Mouse (Mus musculus) erythroblast, embryonic 14.5 days (primary cell): ENCODE results near the gene Srpr. TPM values are rescaled to one million over a fixed set of nuclear protein-coding genes. Genes with fewer than 3 reads are reported as not detected.

ENCODE experiments used
- H3K27me3 ChIP-seq: 2 replicates; pipeline ENCODE4 v1.6.1; 2012; ENCODE audit warnings: inconsistent platforms; ENCODE audit not compliant: control insufficient read depth
- H3K36me3 ChIP-seq: 2 replicates; pipeline ENCODE4 v1.6.1; 2012; ENCODE audit warnings: mild to moderate bottlenecking, inconsistent platforms; ENCODE audit not compliant: control insufficient read depth
- H3K4me1 ChIP-seq: 2 replicates; pipeline ENCODE4 v1.6.1; 2012; ENCODE audit warnings: inconsistent platforms; ENCODE audit not compliant: control insufficient read depth
- H3K4me3 ChIP-seq: replicated peaks from 2 replicates; pipeline ENCODE3; 2012; ENCODE audit warnings: moderate library complexity, mild to moderate bottlenecking, inconsistent platforms
- H3K9me3 ChIP-seq: 2 replicates; pipeline ENCODE4 v1.6.1; 2012; ENCODE audit warnings: low read length, inconsistent platforms, mixed read lengths; ENCODE audit not compliant: control insufficient read depth
- GATA1 ChIP-seq: IDR thresholded peaks from 2 replicates; pipeline ENCODE4 v1.6.1; 2012; ENCODE audit warnings: low read length, inconsistent platforms, mixed read lengths
- TAL1 ChIP-seq: IDR thresholded peaks from 3 replicates; pipeline ENCODE4 v1.6.1; 2012; ENCODE audit warnings: low read length, inconsistent platforms, mixed read lengths
- polyA plus RNA-seq: library from polyadenylated mRNA; stranded (reverse); fragments of >175 nt; gene quantifications from 2 replicates; pipeline ENCODE4 v1.2.3, GENCODE M21; 2012

Srpr gene
- polyA plus RNA-seq, 1 experiment: 0.85 TPM

GRCm38 (mm10) chr9:35267146-35267975 lies 67.4 kb downstream of the Srpr start, which contains the start of the genes Fam118b and Rpusd4:
Gene Fam118b (minus strand): TSS chr9:35267805.
Gene Rpusd4 (plus strand): TSS chr9:35267865.
- H3K4me1 ChIP-seq: peaks cover 56% of the 10 kb centered on the region
- peak within 1 kb of the TSS; percentile 92 for H3K4me3 ChIP-seq
- no peaks in the 10 kb centered on the region for H3K9me3 ChIP-seq
- H3K27me3 ChIP-seq: no peaks in the 10 kb centered on the region
- TF ChIP-seq GATA1: no peak
- peaks cover 18% of the 10 kb centered on the region for H3K36me3 ChIP-seq

GRCm38 (mm10) chr9:35267976-35268715 lies 68.2 kb downstream of the Srpr start:
- TF ChIP-seq GATA1 (no peak), TAL1 (no peak)
- Histone ChIP-seq H3K27me3 (no peaks in the 10 kb centered on the region), H3K4me1 (peaks cover 51% of the 10 kb centered on the region), H3K9me3 (no peaks in the 10 kb centered on the region), H3K36me3 (peaks cover 26% of the 10 kb centered on the region), H3K4me3 (peak overlapping the region; percentile 92)

DNA sequence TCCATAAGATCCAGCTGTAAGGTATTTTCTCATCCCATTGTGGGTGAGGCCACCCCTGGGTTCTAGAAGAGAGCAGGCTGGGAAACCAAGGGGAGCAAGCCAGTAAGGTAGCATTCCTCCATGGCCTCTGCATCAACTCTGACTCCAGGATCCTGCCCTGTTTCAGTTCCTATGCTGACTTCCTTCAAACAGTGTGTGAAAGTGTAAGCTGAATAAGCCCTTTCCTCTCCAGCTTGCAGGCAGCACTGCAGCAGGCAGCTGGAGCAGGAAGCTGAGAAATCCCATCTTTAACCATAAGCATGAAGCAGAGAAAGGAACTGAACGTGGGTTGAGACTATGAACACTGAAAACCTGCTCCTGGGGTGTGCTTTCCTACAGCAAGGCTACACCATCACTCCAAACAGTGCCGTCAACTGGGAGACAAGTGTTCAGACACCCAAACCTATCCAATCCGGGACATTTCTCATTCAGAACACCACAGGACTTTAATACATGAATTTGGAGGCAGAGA lies 77.9 kb downstream of the Srpr start:
- no peak overlapping the region for H3K4me3 ChIP-seq
- H3K9me3 ChIP-seq: no peaks in the 10 kb centered on the region
- peaks cover 42% of the 10 kb centered on the region for H3K36me3 ChIP-seq
- H3K27me3 ChIP-seq: no peaks in the 10 kb centered on the region
- no peaks in the 10 kb centered on the region for H3K4me1 ChIP-seq
- TF ChIP-seq TAL1 (no peak), GATA1 (no peak)

- Histone ChIP-seq H3K36me3 (peaks cover 36% of the 10 kb centered on the region), H3K27me3 (no peaks in the 10 kb centered on the region), H3K9me3 (no peaks in the 10 kb centered on the region), H3K4me3 (no peak overlapping the region), H3K4me1 (no peaks in the 10 kb centered on the region)
- TF ChIP-seq GATA1: no peak
- TF ChIP-seq TAL1: no peak
Observed at GRCm38 (mm10) chr9:35278451-35278850, 78.5 kb downstream of the Srpr start.

- Histone ChIP-seq H3K4me1 (no peaks in the 10 kb centered on the region), H3K9me3 (no peaks in the 10 kb centered on the region), H3K27me3 (no peaks in the 10 kb centered on the region), H3K4me3 (no peak overlapping the region), H3K36me3 (peaks cover 9% of the 10 kb centered on the region)
- TF ChIP-seq TAL1: no peak
- TF ChIP-seq GATA1: no peak
Observed at GRCm38 (mm10) chr9:35282006-35282850, 82.3 kb downstream of the Srpr start.

DNA sequence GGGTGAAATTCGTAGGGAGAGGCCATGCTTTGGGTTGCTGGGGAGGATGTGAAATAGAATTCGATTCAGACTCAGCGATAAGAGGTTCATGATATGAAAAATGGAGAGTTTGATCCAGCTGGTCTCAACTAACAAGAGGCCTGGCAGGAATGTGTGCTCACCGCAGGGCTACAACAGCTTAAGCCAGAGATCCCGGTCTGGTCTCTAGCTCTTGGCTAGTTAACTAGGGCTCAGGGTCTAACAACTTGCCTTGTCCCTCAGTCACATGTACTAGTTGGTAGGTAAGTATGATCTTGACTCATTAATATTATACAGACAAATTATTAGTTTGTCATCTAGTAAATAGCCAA lies 82.9 kb downstream of the Srpr start:
- TF ChIP-seq GATA1 (no peak), TAL1 (no peak)
- H3K36me3 ChIP-seq: peaks cover 3% of the 10 kb centered on the region
- H3K4me1 ChIP-seq: no peaks in the 10 kb centered on the region
- no peak overlapping the region for H3K4me3 ChIP-seq
- H3K27me3 ChIP-seq: no peaks in the 10 kb centered on the region
- H3K9me3 ChIP-seq: no peaks in the 10 kb centered on the region

DNA sequence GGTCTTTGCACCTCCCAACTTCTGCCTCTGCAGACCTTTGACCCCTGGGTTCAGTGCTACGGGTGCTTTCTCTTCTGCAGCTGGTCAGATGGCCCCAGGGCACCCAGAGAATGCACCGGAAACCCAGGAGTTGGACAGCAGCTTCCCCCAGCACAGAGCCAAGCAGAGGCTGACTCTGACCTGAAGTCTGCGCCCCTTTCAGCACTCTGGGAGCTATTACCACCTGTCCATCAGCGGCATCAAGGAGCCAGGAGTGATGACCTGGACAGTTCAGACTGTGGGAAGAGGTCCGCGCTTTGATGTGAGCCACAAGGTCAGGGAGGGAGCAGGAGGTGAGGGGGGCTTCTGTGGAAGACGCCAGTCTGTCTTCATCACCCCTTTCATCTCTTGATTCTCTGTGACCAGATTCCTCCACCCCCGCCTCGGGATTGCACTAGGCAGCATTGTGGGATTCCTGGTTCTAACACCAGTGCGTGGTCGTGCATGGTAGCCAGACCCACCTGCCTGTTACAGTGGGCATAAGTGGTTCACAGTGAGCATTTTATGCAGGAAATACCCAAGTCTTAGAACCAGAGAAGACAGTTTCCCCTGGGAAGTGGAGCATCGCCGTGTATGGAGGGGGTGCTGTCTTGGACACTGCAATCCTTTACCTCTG lies 83.6 kb downstream of the Srpr start:
- Histone ChIP-seq H3K9me3 (no peaks in the 10 kb centered on the region), H3K4me3 (no peak overlapping the region), H3K4me1 (no peaks in the 10 kb centered on the region), H3K27me3 (no peaks in the 10 kb centered on the region), H3K36me3 (no peaks in the 10 kb centered on the region)
- TF ChIP-seq TAL1: no peak
- TF ChIP-seq GATA1: no peak

DNA sequence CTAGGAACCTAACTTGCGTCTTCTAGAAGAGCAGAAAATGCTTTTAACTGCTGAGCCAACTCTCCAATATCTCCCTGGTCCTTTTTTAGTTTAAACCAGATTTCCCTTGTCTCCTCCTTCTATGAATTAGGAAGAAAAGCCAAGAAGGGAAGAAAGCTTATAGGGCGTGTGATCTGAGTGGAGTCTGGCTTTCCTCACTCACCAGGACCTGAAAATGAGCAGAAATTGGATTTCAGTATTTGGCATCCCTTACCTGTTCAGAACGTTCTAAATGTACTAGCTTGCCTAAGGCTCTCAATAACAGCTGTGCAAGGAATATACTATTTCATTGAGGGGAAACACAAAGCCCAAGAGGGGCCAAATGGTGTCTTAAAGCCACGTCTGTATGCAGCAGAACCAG lies 84.4 kb downstream of the Srpr start:
- H3K27me3 ChIP-seq: no peaks in the 10 kb centered on the region
- no peak for TF ChIP-seq TAL1
- TF ChIP-seq GATA1: no peak
- H3K9me3 ChIP-seq: no peaks in the 10 kb centered on the region
- H3K4me3 ChIP-seq: no peak overlapping the region
- H3K4me1 ChIP-seq: no peaks in the 10 kb centered on the region
- no peaks in the 10 kb centered on the region for H3K36me3 ChIP-seq
